Mouse (Mus musculus) liver, adult 2 months (tissue): ENCODE measurements at regions not wholly inside any gene's neighbourhood (a gene's known extent, or its start where the extent isn't known, plus 50 kb on each side); places are given as distances from the start of the nearest gene placed in this dataset.

Experiments
- CTCF ChIP-seq: fragments of 200-500 bp; IDR thresholded peaks from 2 replicates; pipeline ENCODE4 v1.5.1; 2011; ENCODE audit warnings: low read depth, low read length, control low read depth
- POLR2A ChIP-seq: fragments of 200-500 bp; IDR thresholded peaks from 2 replicates; pipeline ENCODE4 v1.6.1; 2011; ENCODE audit warnings: low read length, control low read depth; ENCODE audit not compliant: insufficient read depth; ENCODE audit errors: extremely low read depth

DNA sequence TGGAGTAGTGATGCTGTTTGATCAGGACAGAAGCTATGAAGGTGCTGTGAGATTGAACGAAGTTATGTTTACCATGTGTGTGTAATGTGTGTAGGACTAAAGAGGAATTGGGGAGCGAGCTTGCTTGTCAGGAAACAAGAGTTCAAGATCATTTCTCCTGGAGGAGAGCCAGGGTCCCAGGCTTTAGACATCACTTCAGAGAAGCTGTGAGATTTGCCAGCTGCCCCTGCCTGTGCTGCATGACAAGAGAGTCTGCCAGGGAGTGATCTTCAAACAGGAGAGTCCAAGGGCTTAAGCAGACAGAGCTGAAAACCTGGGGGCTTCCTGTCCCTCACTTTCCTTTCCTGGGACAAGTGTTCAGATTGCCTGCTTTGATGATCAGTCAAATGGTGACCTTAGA is 818.3 kb downstream of the Tmem114 start:
- no peak for TF ChIP-seq CTCF
- TF ChIP-seq POLR2A = no peak
